ENCODE assay signal across 17 mouse cellular contexts in genomic region chr12:102167302-102167701, GRCm38 (mm10). TPM values are rescaled to one million over a fixed set of nuclear protein-coding genes. Genes with fewer than 3 reads are reported as not detected.
DNase-seq lines count a peak whose midpoint lies in the region; ATAC-seq and TF ChIP-seq lines count a peak whose summit lies in the region.
"Had no signal": no experiment of that assay in that cellular context is flagged by ENCODE, and none has a peak within 500 bp of the region (broad histone marks: within the 10 kb centered on the region; RNA-seq: fewer than 3 reads in every experiment).

No protein-coding gene starts in this region.

- no peak overlapping the region for H3K4me2 ChIP-seq in heart, embryonic 14.5 days (ENCODE audit: low read length)
- H3K4me2 ChIP-seq in midbrain, embryonic 16.5 days (ENCODE audit: low read length), result no peak overlapping the region
- no peak overlapping the region for H3K4me2 ChIP-seq in lung, embryonic 16.5 days (ENCODE audit: low read depth, low read length)
- no peak overlapping the region for H3K4me2 ChIP-seq in stomach, embryonic 16.5 days (ENCODE audit: low read depth, low read length)
- H3K4me2 ChIP-seq: hindbrain, embryonic 14.5 days; liver, embryonic 13.5 days; midbrain, embryonic 12.5 days had no signal

- H3K9ac ChIP-seq in heart, embryonic 14.5 days (ENCODE audit: low read length), result no peak overlapping the region
- H3K9ac ChIP-seq in midbrain, embryonic 16.5 days (ENCODE audit: low read depth, low read length), result no peak overlapping the region
- no peak overlapping the region for H3K9ac ChIP-seq in lung, embryonic 16.5 days (ENCODE audit: low read length)
- H3K9ac ChIP-seq in stomach, embryonic 16.5 days (ENCODE audit: low read length), result no peak overlapping the region
- H3K9ac ChIP-seq: hindbrain, embryonic 14.5 days; liver, embryonic 13.5 days; midbrain, embryonic 12.5 days had no signal

- H3K27ac ChIP-seq in heart, embryonic 14.5 days (replicated peaks in 1 of 2; ENCODE audit: control insufficient read depth in 1 of 2, insufficient read depth in 1 of 2, low read depth in 2 of 2, low read length in 2 of 2), result peak overlapping the region; percentile 55 to 74
- 0 out of 2 replicates have a peak overlapping the region, but pooled peaks have one; percentile 52 for H3K27ac ChIP-seq in midbrain, embryonic 10.5 days (replicated peaks)
- no peak overlapping the region for H3K27ac ChIP-seq in midbrain, embryonic 16.5 days (ENCODE audit: low read length)
- peak overlapping the region; percentile 82 for H3K27ac ChIP-seq in lung, embryonic 16.5 days (ENCODE audit: low read length)
- peak overlapping the region; percentile 53 for H3K27ac ChIP-seq in stomach, embryonic 16.5 days (ENCODE audit: low read length)
- H3K27ac ChIP-seq in kidney, adult 2 months (ENCODE audit: insufficient read depth, low read depth, low read length), result no peak overlapping the region
- H3K27ac ChIP-seq: liver, embryonic 13.5 days; midbrain, embryonic 12.5 days had no signal

- WGBS in heart, embryonic 14.5 days, result 61% methylated on average over 5 of the region's 5 CpGs
- 82% methylated on average over 5 of the region's 5 CpGs for WGBS in midbrain, embryonic 10.5 days
- WGBS in midbrain, embryonic 16.5 days, result 74% methylated on average over 5 of the region's 5 CpGs
- 37% methylated on average over 5 of the region's 5 CpGs for WGBS in lung, embryonic 16.5 days
- 56% methylated on average over 5 of the region's 5 CpGs for WGBS in stomach, embryonic 16.5 days
- 71% methylated on average over 5 of the region's 5 CpGs for WGBS in kidney, adult 2 months

- TF ChIP-seq CTCF in kidney, adult 2 months (conservative IDR thresholded peaks at IDR 0.05; ENCODE audit: insufficient read depth, insufficient read length, low read depth, low read length), result no peak

- DNase-seq in heart, postnatal 4 days, result no peak
- no peak for DNase-seq in midbrain, embryonic 10.5 days (ENCODE audit: low spot score)
- no peak for DNase-seq in thymus, postnatal 4 days
- no peak for DNase-seq in kidney, adult 2 months
- DNase-seq: cerebellum, postnatal 14 days; gastrocnemius, postnatal 14 days; kidney, adult 8-10 months; layer of hippocampus, postnatal 36 days; liver, embryonic 13.5 days had no signal

- H3K9me3 ChIP-seq in heart, embryonic 14.5 days (ENCODE audit: control insufficient read depth, low read length), result no peaks in the 10 kb centered on the region
- H3K9me3 ChIP-seq in midbrain, embryonic 10.5 days (replicated peaks), result no peaks in the 10 kb centered on the region
- no peaks in the 10 kb centered on the region for H3K9me3 ChIP-seq in midbrain, embryonic 16.5 days (replicated peaks; ENCODE audit: control insufficient read depth, low read length, poor library complexity, severe bottlenecking)
- H3K9me3 ChIP-seq in lung, embryonic 16.5 days (ENCODE audit: control insufficient read depth, low read length), result no peaks in the 10 kb centered on the region
- H3K9me3 ChIP-seq in stomach, embryonic 16.5 days (replicated peaks; ENCODE audit: control insufficient read depth, low read length), result no peaks in the 10 kb centered on the region
- H3K9me3 ChIP-seq: liver, embryonic 13.5 days; midbrain, embryonic 12.5 days had no signal

- H3K4me3 ChIP-seq in heart, embryonic 14.5 days (ENCODE audit: control insufficient read depth in 1 of 2, insufficient read depth in 1 of 2, low read depth in 1 of 2, low read length in 2 of 2), result no peak overlapping the region
- H3K4me3 ChIP-seq in midbrain, embryonic 10.5 days, result no peak overlapping the region
- H3K4me3 ChIP-seq in midbrain, embryonic 16.5 days (ENCODE audit: low read depth, low read length), result no peak overlapping the region
- no peak overlapping the region for H3K4me3 ChIP-seq in lung, embryonic 16.5 days (ENCODE audit: low read length)
- no peak overlapping the region for H3K4me3 ChIP-seq in stomach, embryonic 16.5 days (replicated peaks; ENCODE audit: low read length)
- H3K4me3 ChIP-seq in kidney, adult 2 months (ENCODE audit: insufficient read depth, low read depth, low read length), result no peak overlapping the region
- H3K4me3 ChIP-seq: liver, embryonic 13.5 days; midbrain, embryonic 12.5 days had no signal

- H3K4me1 ChIP-seq in heart, embryonic 14.5 days (ENCODE audit: control insufficient read depth in 2 of 2, insufficient read depth in 2 of 2, low read length in 2 of 2), result peaks cover 2 to 5% of the 10 kb centered on the region in 2 experiments; a peak in 2 of 4 replicates
- H3K4me1 ChIP-seq in midbrain, embryonic 10.5 days, result 0 out of 2 replicates have a peak, but pooled peaks cover 11% of the 10 kb centered on the region
- H3K4me1 ChIP-seq in midbrain, embryonic 16.5 days (ENCODE audit: control insufficient read depth, insufficient read depth, low read length), result 0 out of 2 replicates have a peak, but pooled peaks cover 2% of the 10 kb centered on the region
- peaks cover 14% of the 10 kb centered on the region for H3K4me1 ChIP-seq in lung, embryonic 16.5 days (replicated peaks; ENCODE audit: control insufficient read depth, insufficient read depth, low read length)
- H3K4me1 ChIP-seq in stomach, embryonic 16.5 days (ENCODE audit: control insufficient read depth, insufficient read depth, low read length), result peaks cover 10% of the 10 kb centered on the region; the same call in 1 of the 2 replicates
- H3K4me1 ChIP-seq in kidney, adult 2 months (ENCODE audit: control insufficient read depth, insufficient read depth, low read length), result no peaks in the 10 kb centered on the region

- ATAC-seq in heart, embryonic 14.5 days (ENCODE audit: insufficient number of reproducible peaks, insufficient read depth, low FRiP score, low read depth), result 0 out of 2 replicates have a peak, but pooled peaks have one; percentile 24
- ATAC-seq in midbrain, embryonic 16.5 days, result no peak
- ATAC-seq in lung, embryonic 16.5 days (ENCODE audit: low read depth), result peak; percentile 49
- no peak for ATAC-seq in stomach, embryonic 16.5 days (ENCODE audit: insufficient read depth, low FRiP score)

- H3K27me3 ChIP-seq in heart, embryonic 14.5 days (ENCODE audit: control insufficient read depth, insufficient read depth, low read length), result no peaks in the 10 kb centered on the region; the same call in 1 of the 2 replicates
- H3K27me3 ChIP-seq in midbrain, embryonic 10.5 days (ENCODE audit: low read depth, poor library complexity, severe bottlenecking), result no peaks in the 10 kb centered on the region
- no peaks in the 10 kb centered on the region for H3K27me3 ChIP-seq in midbrain, embryonic 16.5 days (ENCODE audit: control insufficient read depth, insufficient read depth, low read depth, low read length)
- no peaks in the 10 kb centered on the region for H3K27me3 ChIP-seq in lung, embryonic 16.5 days (ENCODE audit: control insufficient read depth, insufficient read depth, low read depth, low read length)
- H3K27me3 ChIP-seq in stomach, embryonic 16.5 days (ENCODE audit: control insufficient read depth, insufficient read depth, low read length), result no peaks in the 10 kb centered on the region
- H3K27me3 ChIP-seq in kidney, adult 2 months (replicated peaks; ENCODE audit: control insufficient read depth, insufficient read depth, low read length), result no peaks in the 10 kb centered on the region
- H3K27me3 ChIP-seq: liver, embryonic 13.5 days; midbrain, embryonic 12.5 days had no signal

- TF ChIP-seq POLR2A in kidney, adult 2 months (IDR thresholded peaks at IDR 0.05; ENCODE audit: low read depth, low read length), result no peak

- H3K36me3 ChIP-seq in heart, embryonic 14.5 days (ENCODE audit: control insufficient read depth, insufficient read depth, low read length), result no peaks in the 10 kb centered on the region
- no peaks in the 10 kb centered on the region for H3K36me3 ChIP-seq in midbrain, embryonic 10.5 days
- H3K36me3 ChIP-seq in midbrain, embryonic 16.5 days (ENCODE audit: control insufficient read depth, insufficient read depth, low read length), result no peaks in the 10 kb centered on the region
- no peaks in the 10 kb centered on the region for H3K36me3 ChIP-seq in lung, embryonic 16.5 days (ENCODE audit: control insufficient read depth, insufficient read depth, low read length)
- no peaks in the 10 kb centered on the region for H3K36me3 ChIP-seq in stomach, embryonic 16.5 days (ENCODE audit: control insufficient read depth, insufficient read depth, low read length)
- H3K36me3 ChIP-seq in kidney, adult 2 months (ENCODE audit: control insufficient read depth, insufficient read depth, low read length), result no peaks in the 10 kb centered on the region
- H3K36me3 ChIP-seq: liver, embryonic 13.5 days; midbrain, embryonic 12.5 days had no signal

RNA-seq across cellular contexts. Expression of gene Slc24a4, which starts 38.8 kb away (rescaled TPM):
- polyA plus RNA-seq in heart, embryonic 14.5 days (2014; fragmentation: Nextera tagmentation; extraction: Ambion mirVana), result 2.7 and 3.1 TPM in 2 replicates
- total RNA-seq in heart, postnatal 4 days (2021), result 1 to 10 TPM; 2.5 to 2.9 TPM
- 0.09 and 0.17 TPM in 2 replicates for polyA plus RNA-seq in midbrain, embryonic 10.5 days (2016; fragmentation: Nextera tagmentation; extraction: Ambion mirVana)
- 1.7 TPM in 2 replicates for polyA plus RNA-seq in midbrain, embryonic 16.5 days (2015; fragmentation: Nextera tagmentation; extraction: Ambion mirVana)
- 3.1 and 4.3 TPM in 2 replicates for polyA plus RNA-seq in lung, embryonic 16.5 days (2015; fragmentation: Nextera tagmentation; extraction: Ambion mirVana)
- polyA plus RNA-seq in stomach, embryonic 16.5 days (2015; fragmentation: Nextera tagmentation; extraction: Ambion mirVana), result 0.18 and 0.79 TPM in 2 replicates
- polyA plus RNA-seq in kidney, adult 2 months (2012; rRNA removed), result 0.05 and 0.11 TPM in 2 replicates
- polyA plus RNA-seq: C2C12; spleen, adult 2 months had no signal

Comparison
In these comparisons a context has a peak if more than half of its experiments do, and no peak if none do; other contexts are left out.
1. H3K27ac ChIP-seq: peak in heart, embryonic 14.5 days (2 of 2), midbrain, embryonic 10.5 days (single experiment), lung, embryonic 16.5 days (single experiment) and stomach, embryonic 16.5 days (single experiment); none in midbrain, embryonic 16.5 days (single experiment) and kidney, adult 2 months (single experiment).
2. ATAC-seq: peak in heart, embryonic 14.5 days (single experiment) and lung, embryonic 16.5 days (single experiment); none in midbrain, embryonic 16.5 days (single experiment) and stomach, embryonic 16.5 days (single experiment).